In genomic region chr11:3396091-3396490, GRCm38 (mm10) we compare ENCODE assay signal across 20 mouse cellular contexts. TPM values are rescaled to one million over a fixed set of nuclear protein-coding genes. Genes with fewer than 3 reads are reported as not detected.
A peak's percentile ranks its signal among the peaks of the same experiment; 100 is the strongest.
DNase-seq lines count a peak whose midpoint lies in the region; ATAC-seq and TF ChIP-seq lines count a peak whose summit lies in the region.
"Had no signal": no experiment of that assay in that cellular context is flagged by ENCODE, and none has a peak within 500 bp of the region (broad histone marks: within the 10 kb centered on the region; RNA-seq: fewer than 3 reads in every experiment).

No protein-coding gene starts in this region.

- peaks cover 3 to 18% of the 10 kb centered on the region in 2 experiments for H3K4me1 ChIP-seq in ES-E14 (ENCODE audit: control insufficient read depth in 2 of 2, insufficient read depth in 2 of 2, low read length in 2 of 2, poor library complexity in 1 of 2)
- H3K4me1 ChIP-seq in hindbrain, embryonic 12.5 days, result peaks cover 10% of the 10 kb centered on the region; the same call in 1 of the 2 replicates
- H3K4me1 ChIP-seq in midbrain, embryonic 14.5 days (ENCODE audit: control insufficient read depth, insufficient read depth, low read length), result 0 out of 2 replicates have a peak, but pooled peaks cover 5% of the 10 kb centered on the region
- H3K4me1 ChIP-seq: kidney, embryonic 15.5 days had no signal

- H3K27me3 ChIP-seq in hindbrain, embryonic 12.5 days, result no peaks in the 10 kb centered on the region
- no peaks in the 10 kb centered on the region for H3K27me3 ChIP-seq in midbrain, embryonic 14.5 days (ENCODE audit: control insufficient read depth, insufficient read depth, low read length)
- H3K27me3 ChIP-seq: embryonic facial prominence, embryonic 12.5 days; heart, embryonic 13.5 days; kidney, embryonic 15.5 days; liver, embryonic 12.5 days; stomach, embryonic 15.5 days had no signal

- H3K4me3 ChIP-seq in ES-E14 (ENCODE audit: insufficient read depth in 1 of 2, low read depth in 1 of 2, low read length in 2 of 2, poor library complexity in 1 of 2, severe bottlenecking in 1 of 2), result no peak overlapping the region
- no peak overlapping the region for H3K4me3 ChIP-seq in hindbrain, embryonic 12.5 days
- no peak overlapping the region for H3K4me3 ChIP-seq in midbrain, embryonic 14.5 days (replicated peaks; ENCODE audit: low read depth, low read length)
- H3K4me3 ChIP-seq: embryonic facial prominence, embryonic 12.5 days; heart, embryonic 13.5 days; kidney, embryonic 15.5 days; liver, embryonic 12.5 days; stomach, embryonic 15.5 days had no signal

- no peak for TF ChIP-seq CTCF in brain, embryonic 14.5 days (IDR thresholded peaks at IDR 0.05; ENCODE audit: borderline replicate concordance, extremely low read depth, insufficient read depth, insufficient read length)

- in situ Hi-C loops in ES-E14 (cut with MboI; ENCODE audit: low sequenced_read_pairs in 2 of 2, unreplicated experiment in 2 of 2), result no loop called here

- H3K4me2 ChIP-seq in hindbrain, embryonic 12.5 days (replicated peaks), result no peak overlapping the region
- no peak overlapping the region for H3K4me2 ChIP-seq in midbrain, embryonic 14.5 days (ENCODE audit: low read length)
- H3K4me2 ChIP-seq: embryonic facial prominence, embryonic 12.5 days; heart, embryonic 13.5 days; kidney, embryonic 15.5 days; liver, embryonic 12.5 days; stomach, embryonic 15.5 days had no signal

- H3K36me3 ChIP-seq in ES-E14 (ENCODE audit: control insufficient read depth, insufficient read depth, low read length, poor library complexity, severe bottlenecking), result peaks cover 7% of the 10 kb centered on the region
- 0 out of 2 replicates have a peak, but pooled peaks cover 3% of the 10 kb centered on the region for H3K36me3 ChIP-seq in hindbrain, embryonic 12.5 days
- H3K36me3 ChIP-seq in midbrain, embryonic 14.5 days (ENCODE audit: control insufficient read depth, insufficient read depth, low read length), result no peaks in the 10 kb centered on the region
- H3K36me3 ChIP-seq: embryonic facial prominence, embryonic 12.5 days; stomach, embryonic 15.5 days had no signal

- 41% methylated on average over 3 of the region's 3 CpGs for WGBS in hindbrain, embryonic 12.5 days
- 31% methylated on average over 3 of the region's 3 CpGs for WGBS in midbrain, embryonic 14.5 days

- no peak for TF ChIP-seq POLR2A in brain, embryonic 14.5 days (IDR thresholded peaks at IDR 0.05; ENCODE audit: borderline replicate concordance, extremely low read depth, insufficient read depth, insufficient read length, poor library complexity, severe bottlenecking)

- H3K9ac ChIP-seq in ES-E14 (ENCODE audit: insufficient read depth, low read depth, low read length, poor library complexity, severe bottlenecking), result peak overlapping the region; percentile 11; the same call in 1 of the 2 replicates
- no peak overlapping the region for H3K9ac ChIP-seq in hindbrain, embryonic 12.5 days
- H3K9ac ChIP-seq in midbrain, embryonic 14.5 days (replicated peaks; ENCODE audit: low read length), result no peak overlapping the region
- H3K9ac ChIP-seq: embryonic facial prominence, embryonic 12.5 days; heart, embryonic 13.5 days; kidney, embryonic 15.5 days; liver, embryonic 12.5 days; stomach, embryonic 15.5 days had no signal

- no peak for DNase-seq in ES-E14 (ENCODE audit: low read depth, low spot score)
- peak; percentile 67 for DNase-seq in brain, embryonic 14.5 days (ENCODE audit: low read depth)
- DNase-seq in midbrain, embryonic 14.5 days, result peak; percentile 48
- DNase-seq in lung, postnatal 25 days (ENCODE audit: low spot score), result no peak
- DNase-seq in adipocyte (ENCODE audit: low spot score), result no peak
- DNase-seq in adrenal gland, adult 18-20 months (ENCODE audit: low spot score in 2 of 2), result no peak
- no peak for DNase-seq in cerebellum, adult 18-20 months
- DNase-seq: adrenal gland, adult 2 months; cerebellum, postnatal 14 days; gastrocnemius, postnatal 25 days; layer of hippocampus, adult 9-11 months; left cerebral cortex, postnatal 4 days; lung, postnatal 14 days; thymus, postnatal 36 days had no signal

- ATAC-seq in hindbrain, embryonic 12.5 days (ENCODE audit: low FRiP score), result peak; percentile 81
- ATAC-seq in midbrain, embryonic 14.5 days (ENCODE audit: low FRiP score, low TSS enrichment), result peak; percentile 58
- ATAC-seq: liver, embryonic 12.5 days had no signal

- 0 out of 2 replicates have a peak overlapping the region, but pooled peaks have one; percentile 24 for H3K27ac ChIP-seq in ES-E14 (ENCODE audit: insufficient read depth, low read depth, low read length, poor library complexity, severe bottlenecking)
- peak overlapping the region; percentile 68 for H3K27ac ChIP-seq in hindbrain, embryonic 12.5 days
- peak overlapping the region; percentile 63; the same call in 1 of the 2 replicates for H3K27ac ChIP-seq in midbrain, embryonic 14.5 days (replicated peaks; ENCODE audit: low read depth, low read length)
- H3K27ac ChIP-seq: embryonic facial prominence, embryonic 12.5 days; heart, embryonic 13.5 days; kidney, embryonic 15.5 days; liver, embryonic 12.5 days; stomach, embryonic 15.5 days had no signal

- H3K9me3 ChIP-seq in ES-E14 (ENCODE audit: control insufficient read depth, insufficient read depth, low read depth, low read length), result no peaks in the 10 kb centered on the region
- no peaks in the 10 kb centered on the region for H3K9me3 ChIP-seq in hindbrain, embryonic 12.5 days (replicated peaks)
- no peaks in the 10 kb centered on the region for H3K9me3 ChIP-seq in midbrain, embryonic 14.5 days (ENCODE audit: control insufficient read depth, low read length)
- H3K9me3 ChIP-seq: embryonic facial prominence, embryonic 12.5 days; heart, embryonic 13.5 days; kidney, embryonic 15.5 days; liver, embryonic 12.5 days; stomach, embryonic 15.5 days had no signal

TF ChIP-seq in ES-E14, 5 proteins besides CTCF, POLR2A, EP300 and RAD21:
- no peak for TF ChIP-seq HCFC1 (IDR thresholded peaks at IDR 0.05; ENCODE audit: borderline replicate concordance, insufficient read depth, low read length)
- TF ChIP-seq ZC3H11A (IDR thresholded peaks at IDR 0.05; ENCODE audit: borderline replicate concordance, low read depth, low read length), result no peak
- TF ChIP-seq MAFK (IDR thresholded peaks at IDR 0.05; ENCODE audit: insufficient read depth, low read depth, low read length), result no peak
- TF ChIP-seq ZNF384 (IDR thresholded peaks at IDR 0.05; ENCODE audit: low read depth, low read length), result no peak
- TF ChIP-seq CHD2 (IDR thresholded peaks at IDR 0.05; ENCODE audit: low read depth, low read length), result no peak

RNA-seq across cellular contexts. Expression of gene Limk2, which starts 12.9 kb away (rescaled TPM):
- total RNA-seq in ES-E14 (2012; rRNA removed), result 80.5 and 93.3 TPM in 2 replicates
- 131 and 211 TPM in 2 replicates for polyA plus RNA-seq in brain, embryonic 14.5 days (2012; rRNA removed)
- polyA plus RNA-seq in hindbrain, embryonic 12.5 days (2016; fragmentation: Nextera tagmentation; extraction: Ambion mirVana), result 114 and 116 TPM in 2 replicates
- polyA plus RNA-seq in midbrain, embryonic 14.5 days (2014; fragmentation: Nextera tagmentation; extraction: Ambion mirVana), result 155 and 172 TPM in 2 replicates
- total RNA-seq in adrenal gland, adult 18-20 months (2021), result 10 to 100 TPM; 15.0 to 18.9 TPM

RNA-seq across cellular contexts. Expression of gene Rnf185, which starts 56.1 kb away (rescaled TPM):
- total RNA-seq in ES-E14 (2012; rRNA removed), result 9.3 and 15.5 TPM in 2 replicates
- 46.9 and 47.0 TPM in 2 replicates for polyA plus RNA-seq in brain, embryonic 14.5 days (2012; rRNA removed)
- 38.5 and 43.0 TPM in 2 replicates for polyA plus RNA-seq in hindbrain, embryonic 12.5 days (2016; fragmentation: Nextera tagmentation; extraction: Ambion mirVana)
- 40.3 and 55.3 TPM in 2 replicates for polyA plus RNA-seq in midbrain, embryonic 14.5 days (2014; fragmentation: Nextera tagmentation; extraction: Ambion mirVana)
- 10 to 100 TPM; 31.9 to 35.3 TPM for total RNA-seq in adrenal gland, adult 18-20 months (2021)

Comparison
In these comparisons a context has a peak if more than half of its experiments do, and no peak if none do; other contexts are left out.
1. DNase-seq: peak in brain, embryonic 14.5 days (single experiment) and midbrain, embryonic 14.5 days (single experiment); none in ES-E14 (single experiment), lung, postnatal 25 days (single experiment), adipocyte (single experiment), adrenal gland, adult 18-20 months (0 of 2) and cerebellum, adult 18-20 months (0 of 2).
2. Peak in every context shown above with its lines, with median percentiles within 50 percentile points of each other: H3K27ac ChIP-seq.